Mouse (Mus musculus): ENCODE measurements at regions not wholly inside any gene's neighbourhood (a gene's known extent, or its start where the extent isn't known, plus 50 kb on each side); places are given as distances from the start of the nearest gene placed in this dataset.

- TF ChIP-seq CTCF (IDR thresholded peaks at IDR 0.05; ENCODE audit: insufficient read depth, low read depth, low read length) (no peak), POLR2A (IDR thresholded peaks at IDR 0.05; ENCODE audit: insufficient read depth, low read depth, low read length) (no peak)
Measured at GRCm38 (mm10) chr5:149837379-149837778, 159.3 kb downstream of the B3glct start.

Data from olfactory bulb, adult 2 months (tissue).